Mouse (Mus musculus) forebrain, embryonic 11.5 days (tissue): ENCODE results near the gene Ybx2. TPM values are rescaled to one million over a fixed set of nuclear protein-coding genes. Genes with fewer than 3 reads are reported as not detected.

Experiments used
- ATAC-seq: fragments of 200-750 bp; cut with Nextera tagmentation; replicated peaks from 2 replicates; pipeline ENCODE4 v1.8.0; 2017; ENCODE audit warnings: moderate TSS enrichment; ENCODE audit not compliant: low FRiP score
- DNase-seq: peaks from one replicate; pipeline ENCODE4 v3.0.0-alpha.2; 2017; ENCODE audit warnings: low spot score
- H3K27ac ChIP-seq: fragments of 300-500 bp; sonication (generic); 2 replicates; pipeline ENCODE4 v1.5.1; 2014; ENCODE audit warnings: low read depth, low read length
- H3K27me3 ChIP-seq: fragments of 300-500 bp; sonication (generic); 2 replicates; pipeline ENCODE4 v1.6.1; 2014; ENCODE audit warnings: mild to moderate bottlenecking, low read length, mixed read lengths; ENCODE audit not compliant: control insufficient read depth, insufficient read depth
- H3K36me3 ChIP-seq: fragments of 300-500 bp; sonication (generic); 2 replicates; pipeline ENCODE4 v1.6.1; 2014; ENCODE audit warnings: mild to moderate bottlenecking, low read length, moderate library complexity, mixed read lengths; ENCODE audit not compliant: control insufficient read depth, insufficient read depth
- H3K4me1 ChIP-seq: fragments of 300-500 bp; sonication (generic); replicated peaks from 2 replicates; pipeline ENCODE4 v1.6.1; 2014; ENCODE audit warnings: low read length, mixed read lengths; ENCODE audit not compliant: control insufficient read depth, insufficient read depth
- H3K4me2 ChIP-seq: fragments of 300-500 bp; sonication (generic); 2 replicates; pipeline ENCODE4 v1.6.1; 2014; ENCODE audit warnings: low read depth, mild to moderate bottlenecking, low read length, moderate library complexity, mixed read lengths; ENCODE audit not compliant: severe bottlenecking
- H3K4me3 ChIP-seq: fragments of 300-500 bp; sonication (generic); 2 replicates; pipeline ENCODE4 v1.5.1; 2014; ENCODE audit warnings: low read depth, low read length
- H3K9ac ChIP-seq: fragments of 300-500 bp; sonication (generic); 2 replicates; pipeline ENCODE4 v1.6.1; 2014; ENCODE audit warnings: low read length
- H3K9me3 ChIP-seq: fragments of 300-500 bp; sonication (generic); 2 replicates; pipeline ENCODE4 v1.6.1; 2016; ENCODE audit warnings: low read length, mixed read lengths; ENCODE audit not compliant: control insufficient read depth
- WGBS: fragments of 180-500 bp; shearing (Covaris S2); extraction: QIAGEN DNeasy Blood & Tissue Kit; methylation state at CpG from one replicate; pipeline ENCODE4 v1.1.7; 2014; 5-methylcytosine and 5-hydroxymethylcytosine counted together
- microRNA-seq: library from miRNA; unstranded; fragments of <30 nt; microRNA quantifications from one replicate; pipeline ENCODE4, GENCODE M21; 2016; ENCODE audit not compliant: insufficient number of aligned reads
- polyA plus RNA-seq: library from polyadenylated mRNA; unstranded; fragments of >200 nt; fragmentation: Nextera tagmentation; extraction: Ambion mirVana; gene quantifications from 2 replicates; pipeline ENCODE4 v1.2.1, GENCODE M21; 2014

Ybx2 gene
- polyA plus RNA-seq, 1 experiment from 2014 or later = 10.1 TPM

- Histone ChIP-seq H3K9me3 (no peaks in the 10 kb centered on the region), H3K4me3 (peak within 1 kb of the TSS; percentile 89), H3K4me2 (peak within 1 kb of the TSS; percentile 93), H3K9ac (peak within 1 kb of the TSS; percentile 91), H3K36me3 (peaks cover 3% of the 10 kb centered on the region), H3K27me3 (no peaks in the 10 kb centered on the region), H3K27ac (peak within 1 kb of the TSS; percentile 99), H3K4me1 (peaks cover 16% of the 10 kb centered on the region)
- ATAC-seq (peak; percentile 72), DNase-seq (no peak)
- under 1% methylated on average over 34 of the region's 43 CpGs for WGBS
These were observed 45.7 kb downstream of the Ybx2 start, which contains the start of gene Ctdnep1 for GRCm38 (mm10) chr11:69981141-69981762. Gene Ctdnep1 (plus strand): TSS chr11:69981156.

- Histone ChIP-seq H3K27me3 (no peaks in the 10 kb centered on the region), H3K36me3 (peaks cover 3% of the 10 kb centered on the region), H3K9me3 (no peaks in the 10 kb centered on the region), H3K9ac (peak within 1 kb of the TSS; percentile 91), H3K4me2 (peak within 1 kb of the TSS; percentile 93), H3K4me1 (peaks cover 16% of the 10 kb centered on the region), H3K4me3 (peak within 1 kb of the TSS; percentile 89), H3K27ac (peak within 1 kb of the TSS; percentile 99)
- DNase-seq (no peak), ATAC-seq (no peak)
- WGBS = 57% methylated on average over 8 of the region's 8 CpGs
These were observed 46.6 kb downstream of the Ybx2 start, which contains the start of gene Elp5 for GRCm38 (mm10) chr11:69982225-69982624. Gene Elp5 (minus strand): TSS chr11:69982517.

- H3K4me3 ChIP-seq = peak overlapping the region; percentile 89; the same call in 1 of the 2 replicates
- peak overlapping the region; percentile 93; the same call in 1 of the 2 replicates for H3K4me2 ChIP-seq
- H3K36me3 ChIP-seq = peaks cover 3% of the 10 kb centered on the region; the same call in 1 of the 2 replicates
- DNase-seq (no peak), ATAC-seq (no peak)
- no peaks in the 10 kb centered on the region for H3K9me3 ChIP-seq
- WGBS = 38% methylated on average over 5 of the region's 5 CpGs
- H3K9ac ChIP-seq = peak overlapping the region; percentile 91
- H3K4me1 ChIP-seq = peaks cover 16% of the 10 kb centered on the region
- H3K27ac ChIP-seq = no peak overlapping the region
- H3K27me3 ChIP-seq = no peaks in the 10 kb centered on the region
These were observed 47.3 kb downstream of the Ybx2 start for GRCm38 (mm10) chr11:69982877-69983276.

GRCm38 (mm10) chr11:69983377-69983776, 47.8 kb downstream of the Ybx2 start:
- Histone ChIP-seq H3K4me2 (no peak overlapping the region), H3K9ac (no peak overlapping the region), H3K4me3 (no peak overlapping the region), H3K9me3 (no peaks in the 10 kb centered on the region), H3K36me3 (peaks cover 3% of the 10 kb centered on the region; the same call in 1 of the 2 replicates), H3K27ac (no peak overlapping the region), H3K27me3 (no peaks in the 10 kb centered on the region), H3K4me1 (peaks cover 16% of the 10 kb centered on the region)
- 86% methylated on average over 4 of the region's 4 CpGs for WGBS
- DNase-seq (no peak), ATAC-seq (no peak)

GRCm38 (mm10) chr11:69984431-69984830, 48.8 kb downstream of the Ybx2 start:
- H3K9ac ChIP-seq = no peak overlapping the region
- H3K36me3 ChIP-seq = peaks cover 6% of the 10 kb centered on the region; the same call in 1 of the 2 replicates
- H3K27ac ChIP-seq = no peak overlapping the region
- no peaks in the 10 kb centered on the region for H3K27me3 ChIP-seq
- no peaks in the 10 kb centered on the region for H3K9me3 ChIP-seq
- ATAC-seq (no peak), DNase-seq (no peak)
- 91% methylated on average over 8 of the region's 8 CpGs for WGBS
- peaks cover 15% of the 10 kb centered on the region for H3K4me1 ChIP-seq
- no peak overlapping the region for H3K4me2 ChIP-seq
- no peak overlapping the region for H3K4me3 ChIP-seq

GRCm38 (mm10) chr11:69989949-69990348, 54.4 kb downstream of the Ybx2 start:
- no peak overlapping the region for H3K9ac ChIP-seq
- ATAC-seq = no peak
- H3K4me1 ChIP-seq = peaks cover 5% of the 10 kb centered on the region; the same call in 1 of the 2 replicates
- H3K9me3 ChIP-seq = no peaks in the 10 kb centered on the region
- WGBS = 87% methylated on average over 8 of the region's 8 CpGs
- no peak overlapping the region for H3K4me2 ChIP-seq
- H3K27ac ChIP-seq = no peak overlapping the region
- no peaks in the 10 kb centered on the region for H3K27me3 ChIP-seq
- DNase-seq = no peak
- H3K4me3 ChIP-seq = no peak overlapping the region
- H3K36me3 ChIP-seq = peaks cover 12% of the 10 kb centered on the region; the same call in 1 of the 2 replicates

Small RNA genes within 50 kb of the gene (microRNA-seq; reads per million reads assigned to microRNA genes)
- not detected for gene Gm44349

Other genes with a start within 250 kb of the Ybx2 start
- gene Tnfsf12, start 239.9 kb upstream of the Ybx2 start, polyA plus RNA-seq = 2.4 TPM in 2 replicates
- 0.60 and 1.2 TPM in 2 replicates for gene Tnfsfm13, start 239.7 kb upstream of the Ybx2 start, polyA plus RNA-seq
- gene Polr2a, start 177.2 kb upstream of the Ybx2 start, polyA plus RNA-seq = 61.2 and 65.7 TPM in 2 replicates
- gene Slc35g3, start 173.8 kb upstream of the Ybx2 start, polyA plus RNA-seq = not detected in 2 replicates
- gene Zbtb4, start 169.9 kb upstream of the Ybx2 start, polyA plus RNA-seq = 1.1 and 1.4 TPM in 2 replicates
- gene Chrnb1, start 139.9 kb upstream of the Ybx2 start, polyA plus RNA-seq = 0.73 and 1.1 TPM in 2 replicates
- gene Fgf11, start 133.9 kb upstream of the Ybx2 start, polyA plus RNA-seq = 1.3 and 1.7 TPM in 2 replicates
- 0.32 and 0.65 TPM in 2 replicates for gene Tmem102, start 130.2 kb upstream of the Ybx2 start, polyA plus RNA-seq
- gene Gm39566, start 120.5 kb upstream of the Ybx2 start, polyA plus RNA-seq = not detected in 2 replicates
- gene Spem2, start 117.3 kb upstream of the Ybx2 start, polyA plus RNA-seq = not detected in 2 replicates
- gene Spem1, start 113.6 kb upstream of the Ybx2 start, polyA plus RNA-seq = 0.53 TPM in 1 of 2 replicates, not detected in the other
- 11.0 and 11.1 TPM in 2 replicates for gene Nlgn2, start 98.0 kb upstream of the Ybx2 start, polyA plus RNA-seq
- 250 and 283 TPM in 2 replicates for gene Tmem256, start 97.3 kb upstream of the Ybx2 start, polyA plus RNA-seq
- 64.6 and 71.9 TPM in 2 replicates for gene Plscr3, start 89.4 kb upstream of the Ybx2 start, polyA plus RNA-seq
- gene Tnk1, start 77.1 kb upstream of the Ybx2 start, polyA plus RNA-seq = 0.73 TPM in 2 replicates
- gene Tmem95, start 57.8 kb upstream of the Ybx2 start, polyA plus RNA-seq = 0.40 TPM in 1 of 2 replicates, not detected in the other
- gene Kctd11, start 54.4 kb upstream of the Ybx2 start, polyA plus RNA-seq = 2.9 and 3.0 TPM in 2 replicates
- 0.52 and 0.75 TPM in 2 replicates for gene Acap1, start 40.3 kb upstream of the Ybx2 start, polyA plus RNA-seq
- gene 2810408A11Rik, start 34.8 kb upstream of the Ybx2 start, polyA plus RNA-seq = 17.2 and 17.6 TPM in 2 replicates
- gene Neurl4, start 34.7 kb upstream of the Ybx2 start, polyA plus RNA-seq = 16.4 and 23.0 TPM in 2 replicates
- 99.2 and 106 TPM in 2 replicates for gene Gps2, start 21.9 kb upstream of the Ybx2 start, polyA plus RNA-seq
- gene Eif5a, start 13.8 kb upstream of the Ybx2 start, polyA plus RNA-seq = 2,045 and 2,063 TPM in 2 replicates
- 13.7 and 14.8 TPM in 2 replicates for gene Slc2a4, start 12.4 kb downstream of the Ybx2 start, polyA plus RNA-seq
- 3.2 and 6.4 TPM in 2 replicates for gene Cldn7, start 29.0 kb downstream of the Ybx2 start, polyA plus RNA-seq
- gene Ctdnep1, start 45.4 kb downstream of the Ybx2 start, polyA plus RNA-seq = 20.4 and 28.0 TPM in 2 replicates
- 144 and 156 TPM in 2 replicates for gene Elp5, start 46.7 kb downstream of the Ybx2 start, polyA plus RNA-seq
- gene Gabarap, start 55.3 kb downstream of the Ybx2 start, polyA plus RNA-seq = 472 and 477 TPM in 2 replicates
- gene Phf23, start 60.0 kb downstream of the Ybx2 start, polyA plus RNA-seq = 61.4 and 63.0 TPM in 2 replicates
- 43.9 and 47.6 TPM in 2 replicates for gene Dvl2, start 64.8 kb downstream of the Ybx2 start, polyA plus RNA-seq
- gene Acadvl, start 79.6 kb downstream of the Ybx2 start, polyA plus RNA-seq = 44.0 and 47.6 TPM in 2 replicates
- gene Dlg4, start 81.1 kb downstream of the Ybx2 start, polyA plus RNA-seq = 18.2 and 21.5 TPM in 2 replicates
- gene Asgr1, start 118.3 kb downstream of the Ybx2 start, polyA plus RNA-seq = 0.88 and 0.99 TPM in 2 replicates
- not detected in 2 replicates for gene Asgr2, start 156.8 kb downstream of the Ybx2 start, polyA plus RNA-seq
- not detected in 2 replicates for gene Mgl2, start 194.5 kb downstream of the Ybx2 start, polyA plus RNA-seq
- gene Clec10a, start 220.4 kb downstream of the Ybx2 start, polyA plus RNA-seq = 0.44 TPM in 1 of 2 replicates, not detected in the other